Mouse (Mus musculus): ENCODE results near the gene Ptprg. TPM values are rescaled to one million over a fixed set of nuclear protein-coding genes. Genes with fewer than 3 reads are reported as not detected.

Ptprg gene
- polyA plus RNA-seq, 1 experiment from 2014 or later = 38.5 TPM

GRCm38 (mm10) chr14:11561397-11561796, 8.1 kb downstream of the Ptprg start:
- no peaks in the 10 kb centered on the region for H3K9me3 ChIP-seq (ENCODE audit: control insufficient read depth, low read length)
- WGBS = 86% methylated on average over 4 of the region's 4 CpGs
- H3K4me1 ChIP-seq (ENCODE audit: control insufficient read depth, insufficient read depth, low read depth, low read length) = peaks cover 6% of the 10 kb centered on the region
- H3K36me3 ChIP-seq (ENCODE audit: control insufficient read depth, insufficient read depth, low read length) = no peaks in the 10 kb centered on the region
- no peak overlapping the region for H3K4me3 ChIP-seq (ENCODE audit: low read length)
- H3K27ac ChIP-seq (ENCODE audit: low read depth, low read length) = no peak overlapping the region
- H3K4me2 ChIP-seq (ENCODE audit: low read length) = no peak overlapping the region
- H3K27me3 ChIP-seq (replicated peaks; ENCODE audit: control insufficient read depth, insufficient read depth, low read length) = no peaks in the 10 kb centered on the region
- H3K9ac ChIP-seq (ENCODE audit: low read depth, low read length) = no peak overlapping the region
- ATAC-seq = no peak

DNA sequence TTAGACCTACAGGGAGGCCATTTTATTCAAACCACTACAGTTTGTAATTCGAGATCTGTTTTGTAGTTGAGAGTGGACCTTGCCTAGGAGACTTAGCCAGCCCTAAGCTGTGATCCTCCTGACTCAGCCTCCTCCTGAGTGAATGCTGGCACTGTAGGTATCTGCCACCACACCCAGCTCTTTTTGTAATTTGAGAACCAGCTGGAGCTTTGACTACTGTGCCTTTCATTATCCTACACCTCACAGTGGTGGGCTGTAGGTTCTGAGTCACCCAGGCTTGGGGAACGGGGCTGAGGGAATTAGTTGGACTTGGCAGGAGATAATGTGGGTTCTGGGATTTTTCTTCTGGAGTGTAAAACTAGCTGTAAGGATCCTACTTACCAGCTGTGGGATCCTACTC, 9.5 kb downstream of the Ptprg start:
- Histone ChIP-seq H3K9ac (ENCODE audit: low read depth, low read length) (no peak overlapping the region), H3K4me3 (ENCODE audit: low read length) (no peak overlapping the region), H3K27me3 (replicated peaks; ENCODE audit: control insufficient read depth, insufficient read depth, low read length) (no peaks in the 10 kb centered on the region), H3K9me3 (ENCODE audit: control insufficient read depth, low read length) (no peaks in the 10 kb centered on the region), H3K36me3 (ENCODE audit: control insufficient read depth, insufficient read depth, low read length) (no peaks in the 10 kb centered on the region), H3K27ac (ENCODE audit: low read depth, low read length) (no peak overlapping the region), H3K4me2 (ENCODE audit: low read length) (no peak overlapping the region), H3K4me1 (ENCODE audit: control insufficient read depth, insufficient read depth, low read depth, low read length) (no peaks in the 10 kb centered on the region)
- WGBS = 92% methylated on average over 2 of the region's 2 CpGs
- ATAC-seq = no peak

DNA sequence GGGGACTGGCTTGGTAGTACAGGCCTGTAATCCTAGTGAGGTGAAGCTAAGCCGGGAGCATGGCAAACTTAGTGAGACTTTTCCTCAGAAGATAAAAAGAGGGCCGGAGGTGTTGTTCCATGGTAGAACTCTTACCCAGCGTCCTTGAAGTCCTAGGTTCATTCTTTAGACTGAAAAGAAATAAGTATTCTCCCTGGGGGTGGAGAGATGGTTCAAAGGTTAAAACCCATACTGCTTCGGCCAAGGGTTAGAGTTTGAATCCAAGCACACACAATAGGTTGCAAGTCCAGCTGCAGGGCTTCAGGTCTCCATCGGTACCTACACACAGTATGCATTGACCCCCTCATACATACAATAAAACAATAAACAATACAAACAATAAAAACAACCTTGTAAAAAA, 10.3 kb downstream of the Ptprg start:
- WGBS = 89% methylated on average over 5 of the region's 5 CpGs
- no peaks in the 10 kb centered on the region for H3K36me3 ChIP-seq (ENCODE audit: control insufficient read depth, insufficient read depth, low read length)
- H3K4me1 ChIP-seq (ENCODE audit: control insufficient read depth, insufficient read depth, low read depth, low read length) = no peaks in the 10 kb centered on the region
- H3K9ac ChIP-seq (ENCODE audit: low read depth, low read length) = no peak overlapping the region
- no peak overlapping the region for H3K27ac ChIP-seq (ENCODE audit: low read depth, low read length)
- no peak overlapping the region for H3K4me2 ChIP-seq (ENCODE audit: low read length)
- no peak for ATAC-seq
- H3K27me3 ChIP-seq (replicated peaks; ENCODE audit: control insufficient read depth, insufficient read depth, low read length) = no peaks in the 10 kb centered on the region
- H3K4me3 ChIP-seq (ENCODE audit: low read length) = no peak overlapping the region
- no peaks in the 10 kb centered on the region for H3K9me3 ChIP-seq (ENCODE audit: control insufficient read depth, low read length)

DNA sequence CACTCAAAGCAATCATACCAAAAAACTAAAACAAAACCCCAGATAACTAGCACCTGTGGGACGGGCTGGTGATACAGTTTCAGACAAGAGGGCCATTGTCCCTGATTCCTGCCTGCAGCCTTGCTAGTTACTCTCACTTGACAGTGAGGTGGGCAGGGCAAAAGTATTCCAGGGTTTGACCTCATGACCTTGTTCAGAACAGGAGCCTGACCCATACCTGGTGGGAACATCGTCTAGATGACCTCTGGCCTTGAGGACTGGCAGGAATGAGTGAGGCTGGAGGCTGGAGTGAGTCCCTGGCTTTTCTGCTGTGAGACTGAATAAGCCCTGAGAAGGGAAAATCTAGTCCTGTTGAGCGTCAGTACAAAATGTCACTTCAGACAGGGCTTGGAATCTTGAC, 11.1 kb downstream of the Ptprg start:
- H3K4me2 ChIP-seq (ENCODE audit: low read length) = no peak overlapping the region
- no peak overlapping the region for H3K9ac ChIP-seq (ENCODE audit: low read depth, low read length)
- H3K27ac ChIP-seq (ENCODE audit: low read depth, low read length) = no peak overlapping the region
- no peaks in the 10 kb centered on the region for H3K4me1 ChIP-seq (ENCODE audit: control insufficient read depth, insufficient read depth, low read depth, low read length)
- no peak for ATAC-seq
- no peaks in the 10 kb centered on the region for H3K9me3 ChIP-seq (ENCODE audit: control insufficient read depth, low read length)
- no peaks in the 10 kb centered on the region for H3K27me3 ChIP-seq (replicated peaks; ENCODE audit: control insufficient read depth, insufficient read depth, low read length)
- no peaks in the 10 kb centered on the region for H3K36me3 ChIP-seq (ENCODE audit: control insufficient read depth, insufficient read depth, low read length)
- no peak overlapping the region for H3K4me3 ChIP-seq (ENCODE audit: low read length)
- WGBS = 94% methylated on average over 3 of the region's 3 CpGs

DNA sequence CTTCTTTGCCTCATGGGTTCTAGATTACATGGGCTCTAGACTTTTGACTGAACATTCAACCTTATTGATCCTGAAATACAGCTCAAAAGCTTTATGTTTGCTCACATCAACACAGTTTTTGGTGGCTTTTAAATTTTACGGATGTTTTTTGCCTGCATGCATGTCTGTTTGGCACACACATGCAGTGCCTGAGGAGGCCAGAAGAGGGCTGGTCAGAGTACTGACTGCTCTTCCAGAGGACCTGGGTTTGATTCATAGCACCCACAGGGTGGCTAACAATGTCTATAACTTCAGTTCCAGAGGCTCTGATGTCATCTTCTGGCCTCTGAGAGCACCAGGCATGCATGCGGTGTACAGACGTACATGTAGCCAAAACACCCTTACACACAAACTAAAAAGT, 12.0 kb downstream of the Ptprg start:
- WGBS = 96% methylated on average over 3 of the region's 3 CpGs
- Histone ChIP-seq H3K9me3 (ENCODE audit: control insufficient read depth, low read length) (no peaks in the 10 kb centered on the region), H3K4me3 (ENCODE audit: low read length) (no peak overlapping the region), H3K27me3 (replicated peaks; ENCODE audit: control insufficient read depth, insufficient read depth, low read length) (no peaks in the 10 kb centered on the region), H3K9ac (ENCODE audit: low read depth, low read length) (no peak overlapping the region), H3K27ac (ENCODE audit: low read depth, low read length) (no peak overlapping the region), H3K4me1 (ENCODE audit: control insufficient read depth, insufficient read depth, low read depth, low read length) (no peaks in the 10 kb centered on the region), H3K4me2 (ENCODE audit: low read length) (no peak overlapping the region), H3K36me3 (ENCODE audit: control insufficient read depth, insufficient read depth, low read length) (no peaks in the 10 kb centered on the region)
- no peak for ATAC-seq

DNA sequence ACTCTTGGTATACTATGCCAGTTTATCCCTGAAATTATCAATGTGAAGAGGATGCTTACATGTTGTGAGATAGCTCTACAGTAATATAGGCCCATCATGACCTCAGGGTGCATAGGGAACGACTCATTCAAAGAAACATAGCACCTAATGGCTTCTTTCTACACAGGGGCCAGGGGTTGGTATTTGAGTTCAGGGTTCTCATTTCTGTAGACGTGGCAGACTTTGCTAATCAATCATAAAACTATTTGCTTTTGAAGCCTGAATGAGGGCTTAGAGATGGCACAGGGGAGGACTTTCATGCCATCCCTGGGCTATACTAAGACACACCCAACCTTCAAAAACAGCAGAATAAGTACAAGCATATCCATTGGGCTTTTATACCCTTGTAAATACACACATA, 16.4 kb downstream of the Ptprg start:
- no peak for ATAC-seq
- WGBS = 82% methylated on average over 2 of the region's 2 CpGs
- H3K27ac ChIP-seq (ENCODE audit: low read depth, low read length) = no peak overlapping the region
- no peak overlapping the region for H3K4me2 ChIP-seq (ENCODE audit: low read length)
- no peaks in the 10 kb centered on the region for H3K9me3 ChIP-seq (ENCODE audit: control insufficient read depth, low read length)
- no peaks in the 10 kb centered on the region for H3K27me3 ChIP-seq (replicated peaks; ENCODE audit: control insufficient read depth, insufficient read depth, low read length)
- peaks cover 4% of the 10 kb centered on the region for H3K4me1 ChIP-seq (ENCODE audit: control insufficient read depth, insufficient read depth, low read depth, low read length)
- no peaks in the 10 kb centered on the region for H3K36me3 ChIP-seq (ENCODE audit: control insufficient read depth, insufficient read depth, low read length)
- H3K4me3 ChIP-seq (ENCODE audit: low read length) = no peak overlapping the region
- H3K9ac ChIP-seq (ENCODE audit: low read depth, low read length) = no peak overlapping the region

GRCm38 (mm10) chr14:11571766-11572394, 18.5 kb downstream of the Ptprg start:
- 82% methylated on average over 11 of the region's 11 CpGs for WGBS

GRCm38 (mm10) chr14:11572395-11572784, 19.1 kb downstream of the Ptprg start:
- no peak overlapping the region for H3K9ac ChIP-seq (ENCODE audit: low read depth, low read length)
- WGBS = 94% methylated on average over 2 of the region's 2 CpGs
- H3K27ac ChIP-seq (ENCODE audit: low read depth, low read length) = no peak overlapping the region
- H3K4me3 ChIP-seq (ENCODE audit: low read length) = no peak overlapping the region
- ATAC-seq = no peak
- H3K4me1 ChIP-seq (ENCODE audit: control insufficient read depth, insufficient read depth, low read depth, low read length) = peaks cover 8% of the 10 kb centered on the region
- no peak overlapping the region for H3K4me2 ChIP-seq (ENCODE audit: low read length)
- no peaks in the 10 kb centered on the region for H3K27me3 ChIP-seq (replicated peaks; ENCODE audit: control insufficient read depth, insufficient read depth, low read length)
- H3K36me3 ChIP-seq (ENCODE audit: control insufficient read depth, insufficient read depth, low read length) = no peaks in the 10 kb centered on the region
- H3K9me3 ChIP-seq (ENCODE audit: control insufficient read depth, low read length) = no peaks in the 10 kb centered on the region

More at GRCm38 (mm10) chr14:11571766-11572394, 18.5 kb downstream of the Ptprg start:
- Histone ChIP-seq H3K9ac (ENCODE audit: low read depth, low read length) (no peak overlapping the region), H3K27me3 (replicated peaks; ENCODE audit: control insufficient read depth, insufficient read depth, low read length) (no peaks in the 10 kb centered on the region), H3K36me3 (ENCODE audit: control insufficient read depth, insufficient read depth, low read length) (no peaks in the 10 kb centered on the region), H3K27ac (ENCODE audit: low read depth, low read length) (no peak overlapping the region), H3K4me3 (ENCODE audit: low read length) (no peak overlapping the region), H3K9me3 (ENCODE audit: control insufficient read depth, low read length) (no peaks in the 10 kb centered on the region), H3K4me1 (ENCODE audit: control insufficient read depth, insufficient read depth, low read depth, low read length) (peaks cover 4% of the 10 kb centered on the region), H3K4me2 (ENCODE audit: low read length) (no peak overlapping the region)
- no peak for ATAC-seq

DNA sequence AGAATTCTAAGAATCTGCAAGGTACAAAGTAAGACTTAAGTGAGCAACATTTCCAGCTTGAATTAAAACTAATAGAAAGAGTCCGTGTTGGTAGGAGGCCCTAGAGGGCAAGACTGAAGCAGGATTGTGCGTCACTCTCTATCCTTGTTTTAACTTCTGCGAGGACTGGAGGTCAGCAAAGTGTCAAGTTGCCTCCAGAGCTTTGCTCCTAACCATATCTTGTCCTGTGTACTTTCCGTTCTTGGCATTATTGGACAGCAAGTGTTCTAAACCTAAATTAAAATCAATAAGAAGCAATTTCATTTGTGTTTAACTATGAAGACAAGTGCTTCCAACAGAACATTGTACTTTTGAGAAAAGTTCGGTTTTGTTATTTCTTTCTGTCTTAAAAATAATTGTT, 20.4 kb downstream of the Ptprg start:
- 66% methylated on average over 5 of the region's 5 CpGs for WGBS
- Histone ChIP-seq H3K4me3 (ENCODE audit: low read length) (no peak overlapping the region), H3K9ac (ENCODE audit: low read depth, low read length) (no peak overlapping the region), H3K4me2 (ENCODE audit: low read length) (no peak overlapping the region), H3K4me1 (ENCODE audit: control insufficient read depth, insufficient read depth, low read depth, low read length) (peaks cover 17% of the 10 kb centered on the region), H3K36me3 (ENCODE audit: control insufficient read depth, insufficient read depth, low read length) (no peaks in the 10 kb centered on the region), H3K9me3 (ENCODE audit: control insufficient read depth, low read length) (no peaks in the 10 kb centered on the region), H3K27ac (ENCODE audit: low read depth, low read length) (no peak overlapping the region), H3K27me3 (replicated peaks; ENCODE audit: control insufficient read depth, insufficient read depth, low read length) (no peaks in the 10 kb centered on the region)
- ATAC-seq = no peak
